In genomic region chr2:152336856-152337255, GRCm38 (mm10) we compare ENCODE assay signal across 21 mouse cellular contexts. TPM values are rescaled to one million over a fixed set of nuclear protein-coding genes. Genes with fewer than 3 reads are reported as not detected.
A peak's percentile ranks its signal among the peaks of the same experiment; 100 is the strongest.
DNase-seq lines count a peak whose midpoint lies in the region; ATAC-seq and TF ChIP-seq lines count a peak whose summit lies in the region.
"Had no signal": no experiment of that assay in that cellular context is flagged by ENCODE, and none has a peak within 500 bp of the region (broad histone marks: within the 10 kb centered on the region; RNA-seq: fewer than 3 reads in every experiment).

No protein-coding gene starts in this region.

- H3K79me2 ChIP-seq in myocyte (ENCODE audit: control insufficient read depth, insufficient read depth) = peaks cover 39% of the 10 kb centered on the region

- no peak overlapping the region for H3K4me2 ChIP-seq in lung, embryonic 14.5 days
- H3K4me2 ChIP-seq in myocyte (ENCODE audit: low read depth) = peak overlapping the region; percentile 28
- H3K4me2 ChIP-seq: embryonic facial prominence, embryonic 15.5 days; forebrain, embryonic 13.5 days; hindbrain, embryonic 12.5 days; intestine, embryonic 15.5 days; limb, embryonic 12.5 days; neural tube, embryonic 15.5 days had no signal

- H3K4me1 ChIP-seq in lung, embryonic 14.5 days (ENCODE audit: insufficient read depth) = 0 out of 2 replicates have a peak, but pooled peaks cover 3% of the 10 kb centered on the region
- no peaks in the 10 kb centered on the region for H3K4me1 ChIP-seq in thymus, adult 2 months (replicated peaks; ENCODE audit: control insufficient read depth, insufficient read depth, low read length)
- H3K4me1 ChIP-seq: embryonic facial prominence, embryonic 15.5 days; forebrain, embryonic 13.5 days; hindbrain, embryonic 12.5 days; intestine, embryonic 15.5 days; limb, embryonic 12.5 days had no signal

- no peaks in the 10 kb centered on the region for H3K36me3 ChIP-seq in lung, embryonic 14.5 days (ENCODE audit: insufficient read depth)
- peaks cover 51% of the 10 kb centered on the region for H3K36me3 ChIP-seq in myocyte (ENCODE audit: control insufficient read depth, insufficient read depth)
- H3K36me3 ChIP-seq in thymus, adult 2 months (ENCODE audit: control insufficient read depth, insufficient read depth, low read length) = no peaks in the 10 kb centered on the region
- H3K36me3 ChIP-seq: embryonic facial prominence, embryonic 15.5 days; hindbrain, embryonic 12.5 days; intestine, embryonic 15.5 days; limb, embryonic 12.5 days; midbrain, embryonic 10.5 days; neural tube, embryonic 15.5 days had no signal

- no peak overlapping the region for H3K9ac ChIP-seq in lung, embryonic 14.5 days
- H3K9ac ChIP-seq: embryonic facial prominence, embryonic 15.5 days; forebrain, embryonic 13.5 days; hindbrain, embryonic 12.5 days; intestine, embryonic 15.5 days; limb, embryonic 12.5 days; neural tube, embryonic 15.5 days had no signal

- 63% methylated on average over 1 of the region's 1 CpGs for WGBS in lung, embryonic 14.5 days
- 92% methylated on average over 1 of the region's 1 CpGs for WGBS in thymus, adult 2 months

- H3K4me3 ChIP-seq in lung, embryonic 14.5 days (ENCODE audit: low read depth, low read length) = no peak overlapping the region
- no peak overlapping the region for H3K4me3 ChIP-seq in myocyte
- no peak overlapping the region for H3K4me3 ChIP-seq in thymus, adult 2 months (ENCODE audit: control insufficient read depth, insufficient read depth, low read length)
- H3K4me3 ChIP-seq: embryonic facial prominence, embryonic 15.5 days; forebrain, embryonic 13.5 days; hindbrain, embryonic 12.5 days; intestine, embryonic 15.5 days; left cerebral cortex, adult 2 months; limb, embryonic 12.5 days; midbrain, embryonic 10.5 days; neural tube, embryonic 15.5 days had no signal

- TF ChIP-seq CTCF in lung, embryonic 14.5 days (IDR thresholded peaks at IDR 0.05; ENCODE audit: low read depth) = no peak
- no peak for TF ChIP-seq CTCF in thymus, adult 2 months (IDR thresholded peaks at IDR 0.05; ENCODE audit: borderline replicate concordance, control insufficient read depth, extremely low read depth, insufficient read depth, low read length, poor library complexity)

- TF ChIP-seq POLR2A in myocyte (IDR thresholded peaks at IDR 0.05; ENCODE audit: insufficient read length, low read depth) = peak; percentile 24
- TF ChIP-seq POLR2A in thymus, adult 2 months (IDR thresholded peaks at IDR 0.05; ENCODE audit: control insufficient read depth, extremely low read depth, insufficient read depth, low read length, poor library complexity) = no peak

- no peak for ATAC-seq in lung, embryonic 14.5 days (ENCODE audit: insufficient read depth)
- ATAC-seq: forebrain, embryonic 13.5 days had no signal

- H3K27me3 ChIP-seq in lung, embryonic 14.5 days (ENCODE audit: insufficient read depth, low read length) = no peaks in the 10 kb centered on the region
- H3K27me3 ChIP-seq in myocyte (ENCODE audit: control insufficient read depth, insufficient read depth, insufficient read length) = no peaks in the 10 kb centered on the region
- no peaks in the 10 kb centered on the region for H3K27me3 ChIP-seq in thymus, adult 2 months (ENCODE audit: control insufficient read depth, insufficient read depth, low read length)
- H3K27me3 ChIP-seq: hindbrain, embryonic 12.5 days; intestine, embryonic 15.5 days; neural tube, embryonic 15.5 days had no signal

- H3K27ac ChIP-seq in lung, embryonic 14.5 days (ENCODE audit: low read depth) = peak overlapping the region; percentile 8; the same call in 1 of the 2 replicates
- H3K27ac ChIP-seq in thymus, adult 2 months (ENCODE audit: control insufficient read depth, insufficient read depth, low read length) = no peak overlapping the region
- H3K27ac ChIP-seq: embryonic facial prominence, embryonic 15.5 days; forebrain, embryonic 13.5 days; hindbrain, embryonic 12.5 days; intestine, embryonic 15.5 days; left cerebral cortex, adult 2 months; limb, embryonic 12.5 days; midbrain, embryonic 10.5 days; neural tube, embryonic 15.5 days had no signal

- no peaks in the 10 kb centered on the region for H3K9me3 ChIP-seq in lung, embryonic 14.5 days (ENCODE audit: low read depth, low read length)
- H3K9me3 ChIP-seq: embryonic facial prominence, embryonic 15.5 days; forebrain, embryonic 13.5 days; hindbrain, embryonic 12.5 days; intestine, embryonic 15.5 days; limb, embryonic 12.5 days; midbrain, embryonic 10.5 days; neural tube, embryonic 15.5 days had no signal

- no peak overlapping the region for H3ac ChIP-seq in myocyte (ENCODE audit: control insufficient read depth, insufficient read length)

- peak; percentile 43 for DNase-seq in cerebellum, adult 11-12 months
- DNase-seq in cerebellum, adult 9-10 months = no peak
- peak; percentile 46 for DNase-seq in kidney, adult 9 months
- no peak for DNase-seq in kidney, postnatal 10 days
- peak; percentile 52 for DNase-seq in lung, embryonic 14.5 days
- no peak for DNase-seq in thymus, adult 18-20 months
- no peak for DNase-seq in thymus, adult 2 months
- DNase-seq: adrenal gland, adult 8-10 months; retina, postnatal 1 day; thymus, postnatal 4 days had no signal

TF ChIP-seq in myocyte, 11 proteins besides CTCF, POLR2A, EP300 and RAD21:
- peak; percentile 86 for TF ChIP-seq POLR2AphosphoS2 (IDR thresholded peaks at IDR 0.05; ENCODE audit: insufficient read length, low read depth)
- no peak for TF ChIP-seq TCF12 (IDR thresholded peaks at IDR 0.05; ENCODE audit: insufficient read depth, poor library complexity, severe bottlenecking)
TF ChIP-seq in myocyte: peak in this region for 1.

RNA-seq across cellular contexts. Expression of gene Rbck1, which starts 4.4 kb away (rescaled TPM):
- 85.8 and 92.8 TPM in 2 replicates for polyA plus RNA-seq in lung, embryonic 14.5 days (2014; fragmentation: Nextera tagmentation; extraction: Ambion mirVana)
- 73.3 TPM for polyA plus RNA-seq in myocyte (2012; fragmentation: generic; extraction: Trizol)
- polyA plus RNA-seq in thymus, adult 2 months (2012; rRNA removed) = 688 and 743 TPM in 2 replicates

RNA-seq across cellular contexts. Expression of gene Trib3, which starts 7.0 kb away (rescaled TPM):
- polyA plus RNA-seq in lung, embryonic 14.5 days (2014; fragmentation: Nextera tagmentation; extraction: Ambion mirVana) = 2.2 and 2.7 TPM in 2 replicates
- polyA plus RNA-seq in myocyte (2012; fragmentation: generic; extraction: Trizol) = 410 TPM
- polyA plus RNA-seq in thymus, adult 2 months (2012; rRNA removed) = 2.6 and 3.8 TPM in 2 replicates

RNA-seq across cellular contexts. Expression of gene Nrsn2, which starts 39.6 kb away (rescaled TPM):
- polyA plus RNA-seq in lung, embryonic 14.5 days (2014; fragmentation: Nextera tagmentation; extraction: Ambion mirVana) = 0.26 TPM in 1 of 2 replicates, not detected in the other
- not detected for polyA plus RNA-seq in myocyte (2012; fragmentation: generic; extraction: Trizol)
- 0.07 TPM in 1 of 2 replicates, not detected in the other for polyA plus RNA-seq in thymus, adult 2 months (2012; rRNA removed)
- polyA plus RNA-seq: liver, embryonic 16.5 days; spleen, adult 2 months had no signal

RNA-seq across cellular contexts. Expression of gene Tbc1d20, which starts 43.2 kb away (rescaled TPM):
- 34.7 and 39.4 TPM in 2 replicates for polyA plus RNA-seq in lung, embryonic 14.5 days (2014; fragmentation: Nextera tagmentation; extraction: Ambion mirVana)
- polyA plus RNA-seq in myocyte (2012; fragmentation: generic; extraction: Trizol) = 51.8 TPM
- polyA plus RNA-seq in thymus, adult 2 months (2012; rRNA removed) = 69.7 and 78.2 TPM in 2 replicates

Comparison
In these comparisons a context has a peak if more than half of its experiments do, and no peak if none do; other contexts are left out.
1. DNase-seq: peak in cerebellum, adult 11-12 months (single experiment), kidney, adult 9 months (single experiment) and lung, embryonic 14.5 days (single experiment); none in cerebellum, adult 9-10 months (single experiment), kidney, postnatal 10 days (single experiment), thymus, adult 18-20 months (0 of 2) and thymus, adult 2 months (single experiment).
2. RNA of gene Trib3, which starts 7.0 kb away (polyA plus RNA-seq): 410 TPM in myocyte (single experiment); 2.6 to 3.8 TPM in thymus, adult 2 months and 2.2 to 2.7 TPM in lung, embryonic 14.5 days; every median in the first group is over 10 times any median in the second.